Mouse (Mus musculus): ENCODE data around the gene Josd1. TPM values are rescaled to one million over a fixed set of nuclear protein-coding genes. Genes with fewer than 3 reads are reported as not detected.
A peak's percentile ranks its signal among the peaks of the same experiment; 100 is the strongest.

Gene Josd1
- polyA plus RNA-seq, 1 experiment from 2014 or later: 20.6 TPM

- H3K27ac ChIP-seq (ENCODE audit: low read length): peak overlapping the region; percentile 99
- no peak for ATAC-seq
- H3K4me3 ChIP-seq (ENCODE audit: low read depth, low read length): peak overlapping the region; percentile 88
- H3K4me1 ChIP-seq (ENCODE audit: control insufficient read depth, insufficient read depth, low read length): peaks cover 10% of the 10 kb centered on the region
- WGBS: 3% methylated on average over 16 of the region's 16 CpGs
- no peaks in the 10 kb centered on the region for H3K27me3 ChIP-seq (ENCODE audit: control insufficient read depth, insufficient read depth, low read depth, low read length)
- peak overlapping the region; percentile 87 for H3K4me2 ChIP-seq (ENCODE audit: low read length)
- peak overlapping the region; percentile 92 for H3K9ac ChIP-seq (ENCODE audit: low read depth, low read length)
- no peaks in the 10 kb centered on the region for H3K9me3 ChIP-seq (replicated peaks; ENCODE audit: control insufficient read depth, low read length, poor library complexity, severe bottlenecking)
- 0 out of 2 replicates have a peak, but pooled peaks cover 2% of the 10 kb centered on the region for H3K36me3 ChIP-seq (ENCODE audit: control insufficient read depth, insufficient read depth, low read length)
Observed at GRCm38 (mm10) chr15:79657837-79658530, 29.7 kb downstream of the Josd1 start.

GRCm38 (mm10) chr15:79656451-79656850, 31.3 kb downstream of the Josd1 start:
- no peak overlapping the region for H3K27ac ChIP-seq (ENCODE audit: low read length)
- no peak overlapping the region for H3K9ac ChIP-seq (ENCODE audit: low read depth, low read length)
- WGBS: 89% methylated on average over 14 of the region's 14 CpGs
- peaks cover 10% of the 10 kb centered on the region for H3K4me1 ChIP-seq (ENCODE audit: control insufficient read depth, insufficient read depth, low read length)
- ATAC-seq: no peak
- H3K9me3 ChIP-seq (replicated peaks; ENCODE audit: control insufficient read depth, low read length, poor library complexity, severe bottlenecking): no peaks in the 10 kb centered on the region
- no peaks in the 10 kb centered on the region for H3K27me3 ChIP-seq (ENCODE audit: control insufficient read depth, insufficient read depth, low read depth, low read length)
- H3K4me2 ChIP-seq (ENCODE audit: low read length): no peak overlapping the region
- no peaks in the 10 kb centered on the region; the same call in 1 of the 2 replicates for H3K36me3 ChIP-seq (ENCODE audit: control insufficient read depth, insufficient read depth, low read length)
- H3K4me3 ChIP-seq (ENCODE audit: low read depth, low read length): no peak overlapping the region

- no peaks in the 10 kb centered on the region for H3K27me3 ChIP-seq (ENCODE audit: control insufficient read depth, insufficient read depth, low read depth, low read length)
- H3K27ac ChIP-seq (ENCODE audit: low read length): no peak overlapping the region
- no peak for ATAC-seq
- H3K4me3 ChIP-seq (ENCODE audit: low read depth, low read length): no peak overlapping the region
- no peak overlapping the region for H3K9ac ChIP-seq (ENCODE audit: low read depth, low read length)
- H3K9me3 ChIP-seq (replicated peaks; ENCODE audit: control insufficient read depth, low read length, poor library complexity, severe bottlenecking): no peaks in the 10 kb centered on the region
- whole genome bisulfite sequencing: 82% methylated on average over 4 of the region's 4 CpGs
- no peak overlapping the region for H3K4me2 ChIP-seq (ENCODE audit: low read length)
- H3K4me1 ChIP-seq (ENCODE audit: control insufficient read depth, insufficient read depth, low read length): no peaks in the 10 kb centered on the region
- peaks cover 15% of the 10 kb centered on the region; the same call in 1 of the 2 replicates for H3K36me3 ChIP-seq (ENCODE audit: control insufficient read depth, insufficient read depth, low read length)
Observed at GRCm38 (mm10) chr15:79651481-79651880, 36.2 kb downstream of the Josd1 start.

GRCm38 (mm10) chr15:79650569-79650968, 37.1 kb downstream of the Josd1 start:
- Histone ChIP-seq H3K4me2 (ENCODE audit: low read length) (no peak overlapping the region), H3K9me3 (replicated peaks; ENCODE audit: control insufficient read depth, low read length, poor library complexity, severe bottlenecking) (no peaks in the 10 kb centered on the region), H3K27me3 (ENCODE audit: control insufficient read depth, insufficient read depth, low read depth, low read length) (no peaks in the 10 kb centered on the region), H3K27ac (ENCODE audit: low read length) (no peak overlapping the region), H3K4me3 (ENCODE audit: low read depth, low read length) (no peak overlapping the region), H3K36me3 (ENCODE audit: control insufficient read depth, insufficient read depth, low read length) (peaks cover 15% of the 10 kb centered on the region; the same call in 1 of the 2 replicates), H3K4me1 (ENCODE audit: control insufficient read depth, insufficient read depth, low read length) (no peaks in the 10 kb centered on the region), H3K9ac (ENCODE audit: low read depth, low read length) (no peak overlapping the region)
- no peak for ATAC-seq

- 95% methylated on average over 12 of the region's 12 CpGs for WGBS
- Histone ChIP-seq H3K4me2 (ENCODE audit: low read length) (no peak overlapping the region), H3K36me3 (ENCODE audit: control insufficient read depth, insufficient read depth, low read length) (peaks cover 19% of the 10 kb centered on the region; the same call in 1 of the 2 replicates)
Observed at GRCm38 (mm10) chr15:79648130-79648529, 39.6 kb downstream of the Josd1 start.

GRCm38 (mm10) chr15:79645483-79645882, 42.2 kb downstream of the Josd1 start:
- Histone ChIP-seq H3K27me3 (ENCODE audit: control insufficient read depth, insufficient read depth, low read depth, low read length) (no peaks in the 10 kb centered on the region), H3K4me1 (ENCODE audit: control insufficient read depth, insufficient read depth, low read length) (no peaks in the 10 kb centered on the region), H3K9ac (ENCODE audit: low read depth, low read length) (no peak overlapping the region), H3K4me2 (ENCODE audit: low read length) (no peak overlapping the region), H3K27ac (ENCODE audit: low read length) (no peak overlapping the region), H3K36me3 (ENCODE audit: control insufficient read depth, insufficient read depth, low read length) (peaks cover 26% of the 10 kb centered on the region; the same call in 1 of the 2 replicates), H3K4me3 (ENCODE audit: low read depth, low read length) (no peak overlapping the region), H3K9me3 (replicated peaks; ENCODE audit: control insufficient read depth, low read length, poor library complexity, severe bottlenecking) (no peaks in the 10 kb centered on the region)
- 82% methylated on average over 2 of the region's 2 CpGs for WGBS
- ATAC-seq: no peak

More at GRCm38 (mm10) chr15:79648130-79648529, 39.6 kb downstream of the Josd1 start:
- Histone ChIP-seq H3K27me3 (ENCODE audit: control insufficient read depth, insufficient read depth, low read depth, low read length) (no peaks in the 10 kb centered on the region), H3K9ac (ENCODE audit: low read depth, low read length) (no peak overlapping the region), H3K4me1 (ENCODE audit: control insufficient read depth, insufficient read depth, low read length) (no peaks in the 10 kb centered on the region), H3K9me3 (replicated peaks; ENCODE audit: control insufficient read depth, low read length, poor library complexity, severe bottlenecking) (no peaks in the 10 kb centered on the region), H3K27ac (ENCODE audit: low read length) (no peak overlapping the region), H3K4me3 (ENCODE audit: low read depth, low read length) (no peak overlapping the region)
- no peak for ATAC-seq

- Histone ChIP-seq H3K4me3 (ENCODE audit: low read depth, low read length) (no peak overlapping the region), H3K27me3 (ENCODE audit: control insufficient read depth, insufficient read depth, low read depth, low read length) (no peaks in the 10 kb centered on the region), H3K36me3 (ENCODE audit: control insufficient read depth, insufficient read depth, low read length) (peaks cover 31% of the 10 kb centered on the region), H3K9ac (ENCODE audit: low read depth, low read length) (no peak overlapping the region), H3K27ac (ENCODE audit: low read length) (no peak overlapping the region), H3K4me2 (ENCODE audit: low read length) (no peak overlapping the region), H3K9me3 (replicated peaks; ENCODE audit: control insufficient read depth, low read length, poor library complexity, severe bottlenecking) (no peaks in the 10 kb centered on the region), H3K4me1 (ENCODE audit: control insufficient read depth, insufficient read depth, low read length) (no peaks in the 10 kb centered on the region)
- no peak for ATAC-seq
- 81% methylated on average over 12 of the region's 12 CpGs for WGBS
Observed at GRCm38 (mm10) chr15:79641135-79641817, 46.4 kb downstream of the Josd1 start.

GRCm38 (mm10) chr15:79630471-79630870, 57.2 kb downstream of the Josd1 start:
- WGBS: 84% methylated on average over 2 of the region's 2 CpGs

More at GRCm38 (mm10) chr15:79630471-79630870, 57.2 kb downstream of the Josd1 start:
- Histone ChIP-seq H3K4me2 (ENCODE audit: low read length) (no peak overlapping the region), H3K27me3 (ENCODE audit: control insufficient read depth, insufficient read depth, low read depth, low read length) (no peaks in the 10 kb centered on the region), H3K36me3 (ENCODE audit: control insufficient read depth, insufficient read depth, low read length) (peaks cover 54% of the 10 kb centered on the region), H3K4me3 (ENCODE audit: low read depth, low read length) (no peak overlapping the region), H3K9me3 (replicated peaks; ENCODE audit: control insufficient read depth, low read length, poor library complexity, severe bottlenecking) (no peaks in the 10 kb centered on the region), H3K4me1 (ENCODE audit: control insufficient read depth, insufficient read depth, low read length) (no peaks in the 10 kb centered on the region), H3K9ac (ENCODE audit: low read depth, low read length) (no peak overlapping the region), H3K27ac (ENCODE audit: low read length) (no peak overlapping the region)
- no peak for ATAC-seq

Data from midbrain, embryonic 16.5 days (tissue).